Mouse (Mus musculus): ENCODE results near the gene Cd47. TPM values are rescaled to one million over a fixed set of nuclear protein-coding genes. Genes with fewer than 3 reads are reported as not detected.

Cd47 gene
- total and polyA plus RNA-seq, 2 experiments, result 34.7 to 87.7 TPM

DNA sequence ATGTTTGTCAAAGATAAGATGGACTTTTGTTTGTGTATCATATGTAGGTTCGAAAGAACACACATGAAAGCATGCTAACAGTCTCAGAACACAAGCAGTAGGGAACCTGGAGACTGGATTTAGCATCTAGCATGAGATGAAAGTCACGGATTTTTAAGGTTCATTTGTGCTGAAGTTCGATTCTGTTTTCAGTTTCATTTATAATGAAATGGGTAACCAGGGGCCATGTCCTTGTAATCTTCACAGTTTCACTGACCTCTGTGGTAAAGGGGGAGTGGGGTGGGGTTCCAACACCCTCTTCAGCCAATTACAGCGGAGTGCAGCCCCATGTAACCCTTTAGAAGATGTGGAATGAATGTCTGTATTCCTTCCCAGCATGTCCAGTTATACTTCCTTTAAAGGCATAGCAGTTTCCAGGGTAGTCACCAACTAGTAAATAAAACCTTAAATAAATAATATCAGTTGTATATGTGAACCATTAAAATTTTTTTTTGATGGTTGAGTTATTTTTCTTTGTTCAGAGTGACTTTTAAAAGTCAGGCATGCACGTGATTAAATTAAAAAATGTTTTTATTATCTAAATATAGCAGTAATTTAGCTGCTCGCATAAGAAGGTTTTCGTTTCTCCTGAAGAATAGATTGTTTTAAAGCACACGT, 57.3 kb downstream of the Cd47 start:
- peak overlapping the region; percentile 55 for H3K4me3 ChIP-seq (ENCODE audit: insufficient read depth, low read depth, low read length)
- no peak for TF ChIP-seq CTCF (IDR thresholded peaks at IDR 0.05; ENCODE audit: low read depth, low read length)
- TF ChIP-seq POLR2A (IDR thresholded peaks at IDR 0.05; ENCODE audit: extremely low read depth, insufficient read depth, low read length), result no peak
- DNase-seq (ENCODE audit: extremely low read depth, low read depth, low spot score), result peak; percentile 57
- WGBS, result 20% methylated on average over 8 of the region's 8 CpGs
- H3K79me2 ChIP-seq (ENCODE audit: control insufficient read depth, insufficient read depth, low read length), result peaks cover 37% of the 10 kb centered on the region; the same call in 1 of the 2 replicates
- H3K36me3 ChIP-seq (ENCODE audit: control insufficient read depth, insufficient read depth, low read length), result peaks cover 5% of the 10 kb centered on the region; the same call in 1 of the 2 replicates
- H3K27me3 ChIP-seq (ENCODE audit: control insufficient read depth, insufficient read depth, low read length), result no peaks in the 10 kb centered on the region
- H3K27ac ChIP-seq (replicated peaks; ENCODE audit: insufficient read depth, low read depth, low read length), result peak overlapping the region; percentile 69
- peaks cover 28% of the 10 kb centered on the region for H3K4me1 ChIP-seq (ENCODE audit: control insufficient read depth, insufficient read depth, low read length)
- H3K9ac ChIP-seq (ENCODE audit: low read depth, low read length), result peak overlapping the region; percentile 68

DNA sequence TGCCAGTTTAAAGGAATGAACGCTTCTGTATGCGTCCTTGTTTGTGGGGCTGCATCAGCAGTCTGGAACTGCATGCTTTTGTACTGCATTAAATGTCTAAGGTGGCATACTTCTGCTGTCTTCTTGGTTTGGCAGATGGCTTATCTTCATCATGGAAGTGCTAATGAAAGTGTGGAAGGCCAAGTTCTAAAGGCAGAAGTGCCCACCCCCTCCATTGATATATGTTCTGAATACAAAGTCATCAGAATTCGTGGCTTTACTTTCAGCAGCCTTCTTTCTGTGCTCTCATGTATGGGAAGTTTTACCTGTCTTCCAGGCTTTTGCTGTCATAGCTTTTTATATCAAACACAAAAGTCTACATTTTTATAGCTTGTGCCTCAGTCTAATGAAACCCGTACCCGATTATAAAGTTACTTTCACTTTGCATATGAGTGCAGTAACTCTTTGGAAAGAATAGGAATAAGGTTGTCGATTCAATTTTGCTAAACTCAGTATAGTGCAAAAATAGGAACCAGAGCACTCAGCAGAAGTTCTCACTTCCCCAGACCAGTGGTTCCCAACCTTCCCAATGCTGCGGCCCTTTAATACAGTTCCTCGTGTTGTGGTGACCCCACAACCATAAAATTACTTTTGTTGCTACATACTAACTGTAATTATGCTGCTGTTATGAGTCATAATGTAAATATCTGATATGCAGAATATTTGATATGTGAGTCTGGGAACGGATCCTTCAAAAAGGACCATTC, 58.0 kb downstream of the Cd47 start:
- Histone ChIP-seq H3K9ac (ENCODE audit: low read depth, low read length) (peak overlapping the region; percentile 61), H3K27ac (replicated peaks; ENCODE audit: insufficient read depth, low read depth, low read length) (peak overlapping the region; percentile 46), H3K79me2 (ENCODE audit: control insufficient read depth, insufficient read depth, low read length) (peaks cover 43% of the 10 kb centered on the region), H3K4me3 (ENCODE audit: insufficient read depth, low read depth, low read length) (peak overlapping the region; percentile 42), H3K27me3 (ENCODE audit: control insufficient read depth, insufficient read depth, low read length) (no peaks in the 10 kb centered on the region), H3K4me1 (ENCODE audit: control insufficient read depth, insufficient read depth, low read length) (peaks cover 29% of the 10 kb centered on the region), H3K36me3 (ENCODE audit: control insufficient read depth, insufficient read depth, low read length) (peaks cover 5% of the 10 kb centered on the region; the same call in 1 of the 2 replicates)
- TF ChIP-seq POLR2A (IDR thresholded peaks at IDR 0.05; ENCODE audit: extremely low read depth, insufficient read depth, low read length) (no peak), CTCF (IDR thresholded peaks at IDR 0.05; ENCODE audit: low read depth, low read length) (no peak)
- peak; percentile 46 for DNase-seq (ENCODE audit: extremely low read depth, low read depth, low spot score)
- WGBS, result 30% methylated on average over 9 of the region's 9 CpGs

DNA sequence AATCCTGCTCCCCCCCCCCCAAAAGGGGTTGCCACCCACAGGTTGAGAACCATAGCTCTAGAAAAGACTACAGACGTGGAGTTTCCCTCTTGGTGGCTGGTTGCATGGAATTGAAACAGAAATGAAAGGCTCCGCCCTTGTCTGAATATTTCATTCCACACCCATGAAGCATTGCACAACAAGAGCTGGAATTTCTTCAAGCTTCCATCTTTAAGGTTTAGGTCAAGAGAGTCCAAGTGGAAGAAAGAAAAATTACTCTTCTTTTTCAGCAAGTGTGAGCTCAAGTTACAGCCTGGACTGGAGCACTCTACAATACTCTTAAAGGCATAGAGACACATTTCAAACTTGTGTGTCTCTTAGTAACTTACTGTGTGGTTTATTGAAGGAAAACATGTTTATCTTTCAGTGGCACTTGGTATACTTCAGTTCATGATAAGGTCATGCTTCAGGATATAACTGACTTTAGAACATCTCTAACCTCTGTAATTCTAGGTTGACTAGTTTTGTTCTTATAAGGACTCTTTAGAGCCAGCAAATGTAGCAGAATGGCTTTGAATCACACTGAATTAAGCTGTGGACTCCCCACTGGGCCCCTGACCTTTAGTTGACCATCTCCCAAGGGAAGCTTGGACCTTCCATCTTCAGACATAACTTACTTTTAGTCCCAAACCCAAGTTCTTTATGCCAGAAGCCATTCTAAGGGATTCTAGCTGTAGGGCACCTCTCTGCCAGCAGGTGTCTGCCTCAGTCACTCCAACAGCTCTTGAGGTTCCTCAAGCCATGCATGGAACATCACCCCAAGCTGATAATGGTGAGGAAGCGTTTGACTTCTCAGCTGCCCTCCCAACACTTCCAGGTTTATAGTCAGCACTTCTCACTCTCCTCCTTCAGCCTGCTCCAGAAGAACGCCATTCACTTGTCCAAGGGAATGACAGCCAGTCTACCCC, 58.8 kb downstream of the Cd47 start:
- WGBS, result 55% methylated on average over 4 of the region's 4 CpGs
- H3K79me2 ChIP-seq (ENCODE audit: control insufficient read depth, insufficient read depth, low read length), result peaks cover 50% of the 10 kb centered on the region
- peak; percentile 31; the same call in 1 of the 2 replicates for TF ChIP-seq CTCF (IDR thresholded peaks at IDR 0.05; ENCODE audit: low read depth, low read length)
- TF ChIP-seq POLR2A (IDR thresholded peaks at IDR 0.05; ENCODE audit: extremely low read depth, insufficient read depth, low read length), result no peak
- H3K4me1 ChIP-seq (ENCODE audit: control insufficient read depth, insufficient read depth, low read length), result peaks cover 26% of the 10 kb centered on the region
- H3K27ac ChIP-seq (replicated peaks; ENCODE audit: insufficient read depth, low read depth, low read length), result peak overlapping the region; percentile 46; the same call in 1 of the 2 replicates
- H3K9ac ChIP-seq (ENCODE audit: low read depth, low read length), result no peak overlapping the region
- H3K27me3 ChIP-seq (ENCODE audit: control insufficient read depth, insufficient read depth, low read length), result no peaks in the 10 kb centered on the region
- H3K36me3 ChIP-seq (ENCODE audit: control insufficient read depth, insufficient read depth, low read length), result peaks cover 5% of the 10 kb centered on the region; the same call in 1 of the 2 replicates
- no peak overlapping the region for H3K4me3 ChIP-seq (ENCODE audit: insufficient read depth, low read depth, low read length)
- peak; percentile 57 for DNase-seq (ENCODE audit: extremely low read depth, low read depth, low spot score)

DNA sequence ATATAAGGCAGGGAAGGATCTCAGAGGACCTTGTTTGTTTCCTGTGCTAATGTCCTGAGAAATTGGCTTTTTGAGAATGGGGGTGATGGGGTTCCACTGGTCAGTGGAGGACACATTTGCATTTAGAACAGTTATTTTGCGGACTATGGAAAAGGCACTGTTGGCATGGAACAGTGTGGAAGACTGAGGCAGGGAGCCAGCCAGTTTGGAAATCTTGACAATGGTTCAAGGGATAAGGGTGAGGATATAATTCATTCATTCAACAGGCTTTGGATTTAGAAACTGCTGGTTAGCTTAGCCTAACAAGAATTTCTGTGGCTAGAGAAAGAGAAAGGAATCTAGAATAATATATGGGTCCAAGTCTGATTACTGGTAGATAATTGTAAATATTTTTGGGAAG, 61.7 kb downstream of the Cd47 start:
- peak; percentile 64 for DNase-seq (ENCODE audit: extremely low read depth, low read depth, low spot score)
- Histone ChIP-seq H3K27me3 (ENCODE audit: control insufficient read depth, insufficient read depth, low read length) (no peaks in the 10 kb centered on the region), H3K4me3 (ENCODE audit: insufficient read depth, low read depth, low read length) (no peak overlapping the region), H3K79me2 (ENCODE audit: control insufficient read depth, insufficient read depth, low read length) (peaks cover 44% of the 10 kb centered on the region), H3K4me1 (ENCODE audit: control insufficient read depth, insufficient read depth, low read length) (peaks cover 33% of the 10 kb centered on the region), H3K36me3 (ENCODE audit: control insufficient read depth, insufficient read depth, low read length) (peaks cover 5% of the 10 kb centered on the region; the same call in 1 of the 2 replicates), H3K9ac (ENCODE audit: low read depth, low read length) (no peak overlapping the region), H3K27ac (replicated peaks; ENCODE audit: insufficient read depth, low read depth, low read length) (no peak overlapping the region)
- no peak for TF ChIP-seq POLR2A (IDR thresholded peaks at IDR 0.05; ENCODE audit: extremely low read depth, insufficient read depth, low read length)
- TF ChIP-seq CTCF (IDR thresholded peaks at IDR 0.05; ENCODE audit: low read depth, low read length), result no peak
- WGBS, result 35% methylated on average over 1 of the region's 1 CpGs

DNA sequence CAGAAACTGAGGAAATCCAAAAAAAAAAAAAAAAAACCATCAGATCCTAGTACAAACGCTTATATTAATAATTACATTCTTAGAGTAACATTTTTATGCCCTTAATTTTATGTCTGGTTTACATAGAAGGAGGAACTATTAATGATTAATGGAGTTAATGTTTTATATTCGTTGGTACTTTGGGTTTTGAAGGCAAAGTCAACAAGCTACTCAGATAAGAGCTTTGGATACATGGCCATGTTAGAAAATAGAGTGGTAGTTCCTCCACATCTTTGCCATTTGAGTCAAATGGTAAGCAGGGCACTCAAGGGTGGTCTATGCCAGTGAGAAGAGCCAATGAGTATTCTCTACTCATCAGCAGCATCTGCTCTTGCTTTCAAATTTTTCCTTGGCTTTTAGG, 66.3 kb downstream of the Cd47 start:
- WGBS, result 13% methylated on average over 2 of the region's 2 CpGs
- peaks cover 23% of the 10 kb centered on the region for H3K4me1 ChIP-seq (ENCODE audit: control insufficient read depth, insufficient read depth, low read length)
- H3K79me2 ChIP-seq (ENCODE audit: control insufficient read depth, insufficient read depth, low read length), result peaks cover 51% of the 10 kb centered on the region
- no peak for TF ChIP-seq POLR2A (IDR thresholded peaks at IDR 0.05; ENCODE audit: extremely low read depth, insufficient read depth, low read length)
- no peak for TF ChIP-seq CTCF (IDR thresholded peaks at IDR 0.05; ENCODE audit: low read depth, low read length)
- DNase-seq (ENCODE audit: extremely low read depth, low read depth, low spot score), result peak; percentile 93
- H3K27me3 ChIP-seq (ENCODE audit: control insufficient read depth, insufficient read depth, low read length), result no peaks in the 10 kb centered on the region
- peaks cover 23% of the 10 kb centered on the region for H3K36me3 ChIP-seq (ENCODE audit: control insufficient read depth, insufficient read depth, low read length)
- peak overlapping the region; percentile 86 for H3K27ac ChIP-seq (replicated peaks; ENCODE audit: insufficient read depth, low read depth, low read length)
- H3K4me3 ChIP-seq (ENCODE audit: insufficient read depth, low read depth, low read length), result no peak overlapping the region
- H3K9ac ChIP-seq (ENCODE audit: low read depth, low read length), result no peak overlapping the region

Data from liver, adult 2 months (tissue).